Mouse (Mus musculus) hematopoietic stem cell, adult 5-6 weeks (primary cell): Measurements from ENCODE around the gene Gchfr. TPM values are rescaled to one million over a fixed set of nuclear protein-coding genes. Genes with fewer than 3 reads are reported as not detected.
A peak's percentile ranks its signal among the peaks of the same experiment; 100 is the strongest.

Experiments
- ATAC-seq, 2 experiments: fragments of 125-278 bp in 1 of 2; replicated peaks in 1 of 2; 2 replicates each; pipeline ENCODE4 v1.8.0; 2016 to 2017; ENCODE audit warnings: inconsistent platforms in 2 of 2, mild to moderate bottlenecking in 2 of 2, moderate number of reproducible peaks in 2 of 2, low read depth in 1 of 2, moderate TSS enrichment in 1 of 2; ENCODE audit not compliant: low FRiP score in 2 of 2, poor library complexity in 2 of 2, severe bottlenecking in 2 of 2, insufficient read depth in 1 of 2, low TSS enrichment in 1 of 2
- total RNA-seq: library from RNA; stranded (forward); fragments of 172-1452, 232-1000 nt; gene quantifications from 2 replicates; pipeline ENCODE4 v1.2.3, GENCODE M21; 2017

The Gchfr gene
- total RNA-seq, 1 experiment from 2014 or later: 2.2 TPM

DNA sequence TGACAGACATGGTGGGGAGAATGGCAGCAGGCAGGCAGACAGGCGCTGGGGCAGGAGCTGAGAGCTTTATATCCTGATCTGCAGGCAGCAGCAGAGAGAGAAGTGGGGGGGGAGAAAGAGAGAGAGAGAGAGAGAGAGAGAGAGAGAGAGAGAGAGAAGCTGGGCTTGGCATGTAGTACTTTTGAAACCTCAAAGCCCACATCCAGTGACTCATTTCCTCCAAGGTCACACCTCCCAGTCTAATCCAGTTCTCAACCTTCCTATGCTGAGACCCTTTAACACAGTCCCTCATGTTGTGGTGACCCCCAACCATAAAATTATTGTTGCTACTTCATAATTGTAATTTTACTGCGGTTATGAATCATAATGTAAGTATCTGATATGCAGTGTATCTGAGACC lies 2.7 kb downstream of the Gchfr start:
- no peak for ATAC-seq

DNA sequence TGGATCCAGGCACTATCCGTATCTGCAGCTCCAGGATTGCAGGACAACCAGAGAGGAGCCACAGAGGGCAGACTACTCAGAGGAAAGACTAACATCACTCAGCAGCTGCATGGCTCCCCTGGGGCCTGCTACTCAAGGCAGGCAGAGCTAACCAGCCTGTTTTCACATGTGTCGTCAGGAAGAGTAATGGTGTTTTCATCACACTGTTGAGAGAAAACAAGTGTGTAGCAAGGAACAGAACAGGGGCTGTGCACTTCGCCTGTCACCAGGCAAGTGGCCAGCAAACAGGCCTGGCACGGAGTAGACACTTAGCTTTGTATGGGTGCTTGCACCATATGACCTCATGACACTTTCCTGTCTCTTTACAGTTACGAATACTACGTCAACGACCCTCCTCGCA lies 4.0 kb downstream of the Gchfr start:
- ATAC-seq: no peak

DNA sequence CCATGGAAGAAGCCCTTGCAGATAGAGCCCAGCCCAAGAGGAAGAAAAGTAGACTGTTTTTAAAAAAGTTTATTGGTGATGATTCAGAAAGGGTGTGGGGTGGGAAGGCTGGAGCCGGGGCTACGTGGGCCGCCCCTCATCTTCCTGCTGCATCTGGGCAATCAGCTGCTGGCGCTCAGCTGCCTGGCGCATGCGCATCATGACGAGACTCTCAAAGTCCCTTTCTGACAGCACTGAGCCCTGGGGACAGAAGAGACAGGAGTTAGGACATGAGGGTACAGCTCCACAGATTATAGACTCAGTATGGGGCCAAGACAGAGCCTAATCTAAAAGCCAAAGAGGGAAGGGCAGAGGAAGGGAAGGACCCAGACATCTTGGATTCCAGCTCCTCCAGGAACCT lies 4.9 kb downstream of the Gchfr start:
- no peak for ATAC-seq

DNA sequence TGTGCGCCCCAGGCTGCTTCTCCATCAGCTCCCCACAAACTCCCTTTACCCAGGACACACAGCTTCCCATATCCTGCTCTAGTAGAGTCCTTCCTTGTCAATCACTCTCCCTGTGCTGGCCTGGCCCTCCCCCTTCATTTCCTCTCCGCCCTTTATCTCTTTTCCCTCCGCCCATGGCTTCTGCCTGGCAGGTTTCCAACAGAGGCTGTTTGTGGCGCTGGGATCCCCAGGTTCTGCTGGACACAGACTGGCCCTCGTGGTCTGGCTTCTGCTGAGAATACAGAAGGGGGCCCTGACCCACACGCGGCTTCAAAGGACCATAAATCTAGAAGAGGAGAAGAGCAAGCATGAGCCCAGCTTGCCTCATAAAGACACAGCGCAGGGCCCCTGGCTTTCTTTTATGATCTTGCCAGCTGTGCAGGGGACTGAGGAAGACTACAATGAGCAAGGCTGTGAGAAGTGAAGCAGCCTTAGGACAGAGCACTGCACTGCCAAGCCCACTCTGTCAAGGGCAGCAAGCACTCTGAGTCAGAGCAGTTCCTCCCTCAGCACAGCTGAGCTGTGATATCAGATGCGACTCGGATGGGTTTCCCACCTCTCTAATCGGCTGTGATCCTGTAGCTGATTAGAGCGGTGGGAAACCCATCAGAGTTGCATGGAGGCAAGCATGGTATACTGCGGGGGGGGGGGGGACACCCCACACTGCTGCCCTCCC lies 5.4 kb downstream of the Gchfr start:
- ATAC-seq: no peak

DNA sequence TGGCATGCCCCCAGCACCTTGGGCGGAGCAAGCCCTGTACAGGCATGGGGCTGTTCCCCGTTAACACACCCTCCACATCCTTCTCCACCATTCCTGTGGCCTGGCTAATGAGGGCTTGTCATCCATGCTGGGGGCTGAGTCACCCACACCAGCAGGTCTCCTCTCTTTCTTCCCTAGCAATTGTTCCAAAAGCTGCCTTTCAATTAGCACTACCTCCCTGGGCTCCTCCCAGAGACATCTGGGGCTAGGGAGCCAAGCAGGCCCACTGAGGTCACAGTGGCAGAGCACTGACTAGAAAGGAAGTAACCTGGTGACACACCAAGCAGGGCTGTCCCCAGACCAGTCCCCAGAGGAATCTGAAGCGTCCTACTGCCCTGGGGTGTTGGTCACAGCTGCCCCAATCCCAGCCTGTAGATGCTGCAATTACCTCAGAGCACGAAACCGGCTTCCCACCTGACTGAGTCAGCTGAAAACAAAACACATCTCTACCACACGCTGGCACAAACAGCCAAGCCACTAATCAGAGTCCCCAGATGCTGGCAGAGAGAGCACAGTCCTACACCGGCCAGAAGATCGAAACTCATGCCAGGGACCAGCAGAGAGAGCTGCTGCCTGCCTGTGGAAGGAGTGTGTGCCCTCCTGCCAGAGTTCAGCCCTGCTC lies 6.5 kb downstream of the Gchfr start, which contains the start of gene Gm14137:
Gene Gm14137, plus strand, starts transcription at position 519 of the 661 bp plus-strand sequence.
- ATAC-seq: no peak

DNA sequence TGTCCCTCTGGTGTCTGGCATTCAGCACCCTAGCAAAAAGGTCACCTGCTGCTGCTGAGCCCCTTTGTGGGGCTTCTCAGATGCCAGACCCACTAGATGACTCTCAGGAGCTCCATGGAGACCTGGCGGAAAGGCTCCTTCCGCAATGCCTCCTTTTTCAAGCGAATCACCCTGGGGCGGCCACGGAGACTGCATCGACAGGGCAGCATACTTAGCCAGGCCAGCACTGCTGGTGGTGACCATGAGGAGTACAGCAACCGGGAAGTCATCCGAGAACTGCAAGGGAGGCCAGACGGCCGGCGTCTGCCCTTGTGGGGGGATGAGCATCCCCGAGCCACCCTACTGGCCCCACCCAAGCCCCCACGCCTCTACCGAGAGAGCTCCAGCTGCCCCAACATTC lies 7.3 kb downstream of the Gchfr start:
- ATAC-seq: no peak

DNA sequence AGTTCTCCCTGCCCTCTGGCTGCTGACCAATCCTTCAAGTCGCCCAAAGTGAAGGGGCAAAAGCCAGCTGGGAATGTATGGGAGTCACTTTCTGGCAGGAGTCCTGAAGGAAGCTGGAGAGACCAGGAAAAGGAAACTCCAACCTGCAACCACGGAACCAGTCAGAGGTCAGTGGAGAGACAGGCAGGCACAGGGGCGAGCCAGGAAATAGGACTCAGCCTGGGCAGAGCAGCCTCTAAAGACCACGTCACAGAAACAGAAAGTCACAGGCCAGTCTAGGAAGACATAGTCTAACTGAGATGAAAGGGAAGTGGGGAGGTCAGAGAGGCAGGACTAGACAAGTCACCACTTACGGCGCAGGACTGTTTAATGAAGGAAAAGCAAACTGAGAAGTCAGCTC lies 8.0 kb downstream of the Gchfr start:
- ATAC-seq: no peak

DNA sequence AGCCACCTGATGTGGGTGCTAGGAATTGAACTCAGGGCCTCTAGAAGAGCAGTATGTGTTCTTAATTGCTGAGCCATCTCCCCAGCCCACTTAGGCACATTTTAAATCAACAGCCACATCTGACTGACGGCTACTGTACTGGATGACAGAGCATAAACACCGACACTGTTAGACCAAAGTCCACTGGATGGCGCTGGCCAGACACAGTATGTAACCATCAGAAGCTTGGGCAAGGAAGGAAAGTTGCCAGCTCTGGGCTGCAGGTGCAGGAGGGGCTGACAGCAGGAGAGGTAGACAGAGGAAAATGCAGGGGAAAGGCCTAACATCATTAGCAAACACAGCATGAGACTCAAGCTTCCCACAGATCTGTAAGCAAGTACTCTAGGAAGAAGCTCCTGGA lies 9.2 kb downstream of the Gchfr start:
- no peak for ATAC-seq

DNA sequence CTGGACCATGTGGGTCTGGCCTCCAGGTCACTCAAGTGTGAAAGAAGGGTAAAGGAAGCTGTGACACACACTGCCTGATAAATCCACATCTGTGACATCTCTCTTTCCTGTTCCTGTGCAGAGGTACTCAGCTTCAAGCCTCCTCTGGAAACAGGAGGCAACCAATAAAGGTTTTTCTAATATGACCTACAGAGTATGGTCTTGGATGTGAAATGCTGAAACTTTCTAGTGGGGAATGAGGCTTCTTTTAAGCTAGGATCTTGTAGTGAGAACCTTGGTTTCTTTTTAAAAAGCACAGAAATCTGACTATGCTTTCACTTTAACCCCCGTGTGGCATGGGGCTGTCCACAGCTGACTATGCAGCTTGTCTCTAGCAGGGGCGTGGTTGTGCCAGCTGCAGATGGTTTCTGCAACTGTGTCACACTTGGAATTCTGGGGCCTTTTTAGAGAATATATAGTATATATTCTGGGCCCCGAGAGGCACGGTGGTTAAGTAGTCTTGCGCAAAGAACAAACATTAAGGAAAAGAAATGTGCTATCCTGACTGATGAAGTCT lies 9.9 kb downstream of the Gchfr start:
- ATAC-seq: no peak

DNA sequence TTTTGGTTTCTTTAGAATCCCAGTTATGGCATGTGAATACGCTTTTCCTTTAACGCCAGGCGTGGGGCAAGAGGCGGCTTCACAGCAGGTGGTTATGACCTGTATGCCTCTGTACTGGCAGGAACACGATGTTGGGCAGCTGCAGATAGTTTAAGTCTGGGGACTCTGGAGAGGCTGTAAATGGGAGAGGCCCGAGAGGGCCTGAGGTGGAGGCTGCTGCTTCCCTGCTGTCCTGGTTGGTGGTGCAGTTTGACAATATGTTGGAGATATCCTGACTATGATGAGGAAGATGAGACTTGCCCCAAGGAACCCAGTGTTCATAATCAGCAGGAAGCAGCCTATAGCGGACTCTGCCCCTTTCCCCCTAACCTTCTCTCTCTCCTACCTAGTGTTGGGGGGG lies 15.3 kb downstream of the Gchfr start:
- ATAC-seq: no peak

DNA sequence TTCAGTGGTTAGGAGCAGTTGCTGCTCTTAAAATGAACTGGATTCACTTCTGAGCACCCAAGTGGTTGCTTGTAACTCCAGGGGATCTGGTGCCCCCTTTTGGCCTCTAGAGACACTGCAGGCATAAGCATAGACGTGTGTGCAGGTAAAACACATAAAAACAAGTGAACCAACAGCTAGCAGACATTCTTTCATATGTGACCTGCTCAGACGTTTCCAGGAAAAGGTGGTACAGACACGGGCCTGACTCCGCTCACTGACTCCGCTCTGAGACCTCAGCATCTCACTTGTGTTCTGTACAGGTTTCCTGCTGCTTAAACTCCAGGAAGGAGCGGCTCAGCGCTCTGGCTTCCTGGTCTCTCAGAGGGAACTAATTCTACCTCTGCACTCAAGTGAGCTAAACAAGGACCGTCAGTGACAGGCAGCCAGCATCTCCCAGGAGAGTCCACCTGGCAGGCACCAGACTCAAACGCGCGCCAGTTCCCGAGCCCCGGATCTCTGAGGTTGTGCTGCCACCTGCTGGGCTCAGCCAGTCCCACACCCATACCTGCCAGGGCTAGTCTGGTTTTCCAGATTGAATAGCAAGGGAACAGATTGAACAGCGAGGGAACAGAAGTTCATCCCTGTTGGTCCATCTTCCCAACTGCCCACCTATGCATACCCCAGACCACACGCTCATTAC lies 21.6 kb downstream of the Gchfr start:
- peak; percentile 86 to 98 for ATAC-seq

DNA sequence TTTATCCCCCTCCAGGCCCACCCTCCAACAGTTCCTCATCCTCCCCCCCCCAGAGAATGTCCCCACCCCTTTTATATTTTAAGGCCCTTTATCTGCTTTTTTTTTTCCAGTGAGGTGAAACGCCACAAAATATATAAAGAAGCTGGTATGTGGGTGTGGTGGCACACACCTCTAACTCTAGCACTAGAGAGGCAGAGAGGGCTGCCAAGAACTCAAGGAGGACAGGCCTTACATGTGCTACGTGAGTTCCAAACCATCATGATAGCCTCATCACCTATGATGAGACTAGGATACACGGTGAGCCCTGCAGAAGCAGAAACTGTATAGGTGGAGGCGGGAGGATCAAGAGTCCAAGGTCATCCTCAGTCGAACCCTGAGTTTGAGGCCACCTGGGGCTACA lies 23.4 kb downstream of the Gchfr start:
- ATAC-seq: no peak

DNA sequence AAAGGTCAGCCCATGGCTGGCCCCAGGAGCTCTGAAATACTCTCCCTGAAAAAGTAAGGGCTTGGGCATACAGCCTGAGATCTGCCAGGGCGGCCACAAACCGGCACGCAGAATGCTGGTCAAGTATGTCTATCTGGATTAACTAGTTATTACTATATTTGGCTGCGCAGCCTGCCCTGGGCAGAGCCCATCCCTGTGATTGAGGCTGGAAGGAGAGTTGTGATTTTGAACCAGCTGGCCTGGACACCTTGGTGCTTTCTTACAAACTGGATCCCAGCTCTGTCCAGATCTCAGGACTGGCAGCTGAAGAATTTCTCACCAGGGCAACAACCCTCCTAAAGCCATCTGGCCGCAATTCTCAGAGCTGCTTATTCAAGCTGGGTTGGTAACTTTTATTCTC lies 26.6 kb downstream of the Gchfr start:
- ATAC-seq: no peak

DNA sequence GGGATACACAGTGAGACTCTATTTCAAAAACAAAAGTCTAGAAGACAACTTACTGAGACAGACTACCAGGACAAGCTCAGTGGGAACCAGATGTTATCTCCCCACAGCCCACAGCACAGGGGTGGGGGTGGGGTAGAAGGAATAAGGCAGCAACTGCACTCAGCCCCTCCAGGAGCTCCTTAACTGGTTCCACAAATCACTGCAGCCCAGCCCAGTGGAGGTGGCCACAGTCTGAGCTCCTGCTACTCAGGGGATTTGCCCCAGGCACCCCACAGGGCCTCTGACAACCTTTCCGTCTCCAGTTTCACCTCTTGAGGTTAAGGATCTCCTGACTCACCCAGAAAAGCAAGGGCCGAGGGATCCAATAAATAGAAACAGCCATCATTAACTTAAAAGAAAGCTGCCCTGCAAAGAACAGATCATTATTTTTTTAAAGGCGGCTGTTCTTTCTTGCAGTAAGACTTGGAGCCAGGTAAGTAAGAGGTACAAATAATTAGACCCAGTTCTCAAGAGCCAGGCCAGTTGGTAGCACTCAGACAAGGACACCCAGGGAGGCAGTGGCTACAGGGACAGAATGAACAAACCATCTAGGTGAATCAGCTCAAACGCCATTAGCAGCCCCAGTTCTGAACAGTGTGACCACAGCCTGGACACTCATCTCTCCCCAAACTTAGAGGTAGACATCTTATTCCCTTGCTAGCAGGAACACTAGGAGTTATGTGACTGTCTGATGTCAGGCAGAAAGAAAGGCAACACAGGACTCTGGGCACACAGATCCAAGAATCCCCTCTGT lies 28.9 kb downstream of the Gchfr start:
- no peak for ATAC-seq

DNA sequence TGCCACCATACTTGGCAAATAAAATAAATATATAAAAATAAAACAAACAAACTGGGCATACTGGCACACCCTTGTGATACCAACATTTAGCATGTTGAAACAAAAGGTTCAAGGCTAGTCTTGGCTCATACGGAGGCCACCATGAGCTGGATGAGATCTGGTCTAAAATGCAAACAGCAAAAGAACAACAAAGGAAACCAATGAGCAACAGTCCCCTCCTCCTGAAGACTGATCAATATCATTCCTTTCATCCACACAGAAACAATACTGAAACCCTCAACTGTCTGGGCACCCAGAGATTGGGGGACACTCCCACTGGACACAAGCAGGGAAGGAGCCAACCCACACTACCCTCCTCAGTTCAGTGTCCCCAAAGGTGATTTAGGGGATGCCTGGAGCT lies 29.9 kb downstream of the Gchfr start:
- no peak for ATAC-seq

DNA sequence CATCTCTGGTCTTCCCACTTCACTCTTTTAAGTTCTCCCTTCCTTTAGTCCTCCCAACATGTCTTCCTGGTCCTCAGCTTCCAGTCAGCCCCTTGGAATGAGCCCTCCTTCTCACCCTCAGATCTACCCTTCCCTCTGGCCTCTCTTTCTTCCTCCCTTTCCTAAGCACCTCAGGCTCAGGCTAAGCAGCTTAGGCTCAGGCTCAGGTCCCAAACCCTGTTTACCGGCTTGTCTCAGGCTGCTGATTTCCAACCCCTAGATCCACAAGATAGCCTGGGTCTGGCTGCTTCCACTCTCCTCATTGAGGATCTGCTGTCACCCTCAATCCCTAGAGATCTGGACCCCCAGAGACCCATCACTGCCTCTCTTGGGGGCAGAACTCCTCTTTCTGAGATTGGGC lies 30.5 kb downstream of the Gchfr start:
- ATAC-seq: no peak

DNA sequence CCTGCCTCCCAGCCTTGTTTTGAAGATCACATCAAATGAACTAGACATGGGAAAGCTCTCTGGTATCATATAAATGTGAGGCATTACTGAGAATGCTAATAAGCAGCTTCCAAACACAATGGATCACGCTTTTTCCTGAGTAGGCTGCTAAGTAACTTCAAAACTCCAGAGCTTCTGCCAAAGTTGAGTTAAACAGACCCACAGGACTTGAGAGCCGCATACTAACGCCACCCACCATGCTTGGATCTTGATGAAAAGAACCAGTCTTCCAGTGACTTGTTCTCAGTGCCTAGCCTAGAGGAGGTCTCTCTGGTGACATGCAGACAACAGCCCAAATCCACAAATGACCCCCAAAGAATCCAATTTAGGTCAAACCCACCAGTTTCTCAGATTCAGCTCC lies 31.4 kb downstream of the Gchfr start:
- ATAC-seq: no peak
